Comparison of ENCODE assay signal across 8 mouse cellular contexts in genomic region chr2:38621610-38622021, GRCm38 (mm10). TPM values are rescaled to one million over a fixed set of nuclear protein-coding genes. Genes with fewer than 3 reads are reported as not detected.
DNase-seq lines count a peak whose midpoint lies in the region; ATAC-seq and TF ChIP-seq lines count a peak whose summit lies in the region.

No protein-coding gene starts in this region.

- DNase-seq in kidney, adult 11 months = peak; percentile 56
- peak; percentile 76 to 82 for DNase-seq in adrenal gland, postnatal 36 days
- peak; percentile 80 for DNase-seq in forebrain, postnatal 0 days
- DNase-seq in layer of hippocampus, postnatal 36 days = peak; percentile 45 to 55
- DNase-seq in ovary, postnatal 14 days (ENCODE audit: low spot score) = peak; percentile 15
- DNase-seq in heart, postnatal 25 days (ENCODE audit: low spot score) = no peak
- no peak for DNase-seq in gastrocnemius, postnatal 14 days

- no peak overlapping the region for H3K4me3 ChIP-seq in kidney, embryonic 15.5 days (replicated peaks)
- no peak overlapping the region for H3K4me3 ChIP-seq in forebrain, postnatal 0 days (ENCODE audit: low read depth, low read length)

- peak; percentile 78 for TF ChIP-seq CTCF in forebrain, postnatal 0 days (IDR thresholded peaks at IDR 0.05; ENCODE audit: low read depth)

- no peaks in the 10 kb centered on the region for H3K4me1 ChIP-seq in kidney, embryonic 15.5 days
- peaks cover 5% of the 10 kb centered on the region; the same call in 1 of the 2 replicates for H3K4me1 ChIP-seq in forebrain, postnatal 0 days (ENCODE audit: insufficient read depth)

- H3K9me3 ChIP-seq in kidney, embryonic 15.5 days (replicated peaks) = no peaks in the 10 kb centered on the region
- H3K9me3 ChIP-seq in forebrain, postnatal 0 days (ENCODE audit: low read length) = no peaks in the 10 kb centered on the region

- 64% methylated on average over 6 of the region's 6 CpGs for WGBS in kidney, embryonic 15.5 days
- WGBS in forebrain, postnatal 0 days = 17% methylated on average over 6 of the region's 6 CpGs

- no peak overlapping the region for H3K9ac ChIP-seq in kidney, embryonic 15.5 days
- H3K9ac ChIP-seq in forebrain, postnatal 0 days = peak overlapping the region; percentile 22; the same call in 1 of the 2 replicates

- H3K4me2 ChIP-seq in kidney, embryonic 15.5 days = no peak overlapping the region
- no peak overlapping the region for H3K4me2 ChIP-seq in forebrain, postnatal 0 days (ENCODE audit: low read depth)

- no peak for ATAC-seq in kidney, embryonic 15.5 days (replicated peaks; ENCODE audit: low FRiP score)
- ATAC-seq in forebrain, postnatal 0 days = peak; percentile 95

- no peaks in the 10 kb centered on the region for H3K27me3 ChIP-seq in kidney, embryonic 15.5 days
- no peaks in the 10 kb centered on the region for H3K27me3 ChIP-seq in forebrain, postnatal 0 days (ENCODE audit: insufficient read depth, low read length)

- no peak overlapping the region for H3K27ac ChIP-seq in kidney, embryonic 15.5 days
- peak overlapping the region; percentile 73 for H3K27ac ChIP-seq in forebrain, postnatal 0 days (ENCODE audit: low read depth, low read length)

- intact Hi-C loops in heart, postnatal 25 days (cut with DNase I) = no loop called here
- intact Hi-C loops in gastrocnemius, postnatal 14 days (cut with DNase I; ENCODE audit: low total_unique reads) = no loop called here

- H3K36me3 ChIP-seq in kidney, embryonic 15.5 days = peaks cover 71% of the 10 kb centered on the region
- H3K36me3 ChIP-seq in forebrain, postnatal 0 days (ENCODE audit: insufficient read depth) = no peaks in the 10 kb centered on the region

RNA-seq across cellular contexts. Expression of gene Psmb7, which starts 22.3 kb away (rescaled TPM):
- polyA plus RNA-seq in kidney, embryonic 15.5 days (2015; fragmentation: Nextera tagmentation; extraction: Ambion mirVana) = 270 and 278 TPM in 2 replicates
- 100 to 1,000 TPM; 294 to 327 TPM for total RNA-seq in adrenal gland, postnatal 36 days (2021)
- 276 and 348 TPM in 2 replicates for total RNA-seq in forebrain, postnatal 0 days (2014; rRNA removed)
- polyA plus RNA-seq in forebrain, postnatal 0 days (2015; fragmentation: Nextera tagmentation; extraction: Ambion mirVana) = 292 and 342 TPM in 2 replicates
- total RNA-seq in layer of hippocampus, postnatal 36 days (2021) = 100 to 1,000 TPM; 202 to 214 TPM
- total RNA-seq in heart, postnatal 25 days (2021) = 100 to 1,000 TPM; 250 to 253 TPM
- 100 to 1,000 TPM; 280 to 288 TPM for total RNA-seq in gastrocnemius, postnatal 14 days (2021)

Comparison
In these comparisons a context has a peak if more than half of its experiments do, and no peak if none do; other contexts are left out.
1. DNase-seq: peak in kidney, adult 11 months (single experiment), adrenal gland, postnatal 36 days (2 of 2), forebrain, postnatal 0 days (single experiment), layer of hippocampus, postnatal 36 days (2 of 2) and ovary, postnatal 14 days (single experiment); none in heart, postnatal 25 days (single experiment) and gastrocnemius, postnatal 14 days (single experiment).